Mouse (Mus musculus) mature B cell (primary cell): ENCODE results near the gene Ms4a15.

Experiments
- in situ Hi-C: fragments of 300-500 bp; cut with MboI; formaldehyde crosslinking; loops from 2 replicates; pipeline ENCODE4 v1.14.3; 2019

Gene Ms4a15

DNA sequence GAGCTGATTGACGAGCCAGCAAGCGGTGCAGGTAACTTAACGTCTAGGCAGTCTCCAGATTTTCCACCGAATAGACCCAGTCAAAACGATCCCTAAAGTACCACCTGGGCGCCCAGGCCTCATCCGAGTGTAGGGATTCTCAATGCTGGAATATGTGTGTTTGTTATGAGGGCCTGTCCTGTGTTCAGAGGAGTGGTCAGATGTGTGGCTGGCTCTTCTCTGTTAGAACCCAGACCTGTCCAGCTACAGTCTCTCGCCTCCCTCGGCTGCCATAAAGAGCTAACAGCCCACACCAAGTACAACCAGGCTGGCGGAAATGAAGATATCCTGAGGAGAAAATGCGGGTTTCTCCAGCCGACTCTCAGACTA lies 33.1 kb downstream of the Ms4a15 start:
- in situ Hi-C loops: loop anchor here (10.0 kb wide), 1 partner anchor 245 kb away; no protein-coding TSS in a partner anchor

- in situ Hi-C loops: loop anchor here (10.0 kb wide), 1 partner anchor 245 kb away; no protein-coding TSS in a partner anchor
Measured at GRCm38 (mm10) chr19:10959085-10959977, 33.7 kb downstream of the Ms4a15 start.

GRCm38 (mm10) chr19:10952021-10952939 lies 40.8 kb downstream of the Ms4a15 start:
- in situ Hi-C loops: loop anchor here (10.0 kb wide), 1 partner anchor 237 kb away; no protein-coding TSS in a partner anchor

- in situ Hi-C loops: no loop called here
Measured at GRCm38 (mm10) chr19:10949558-10949957, 43.5 kb downstream of the Ms4a15 start.

GRCm38 (mm10) chr19:10949112-10949511 lies 43.9 kb downstream of the Ms4a15 start, which contains the start of gene Ccdc86:
TSS of gene Ccdc86 (minus strand) at chr19:10949266.
- in situ Hi-C loops: no loop called here

DNA sequence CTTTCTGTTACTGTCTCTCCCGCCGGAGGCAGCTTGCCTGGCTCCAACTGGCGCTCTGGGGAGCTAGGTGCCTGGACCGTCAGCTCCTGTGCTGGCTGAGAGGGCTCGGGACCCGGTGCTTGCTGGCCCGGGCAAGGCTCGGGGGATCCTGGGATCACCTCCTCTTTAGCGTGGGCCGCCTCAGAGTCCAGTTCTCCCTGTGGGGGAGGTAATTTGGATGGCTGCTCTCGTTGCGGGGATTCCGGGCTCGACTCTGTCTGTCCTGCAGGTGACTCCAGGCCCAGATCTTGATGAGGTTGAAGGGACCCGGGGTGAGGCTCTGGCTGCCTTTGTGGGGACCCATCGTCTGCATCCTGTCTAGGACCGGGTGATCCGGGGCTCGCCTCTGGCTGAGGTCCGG lies 44.6 kb downstream of the Ms4a15 start:
- in situ Hi-C loops: no loop called here

DNA sequence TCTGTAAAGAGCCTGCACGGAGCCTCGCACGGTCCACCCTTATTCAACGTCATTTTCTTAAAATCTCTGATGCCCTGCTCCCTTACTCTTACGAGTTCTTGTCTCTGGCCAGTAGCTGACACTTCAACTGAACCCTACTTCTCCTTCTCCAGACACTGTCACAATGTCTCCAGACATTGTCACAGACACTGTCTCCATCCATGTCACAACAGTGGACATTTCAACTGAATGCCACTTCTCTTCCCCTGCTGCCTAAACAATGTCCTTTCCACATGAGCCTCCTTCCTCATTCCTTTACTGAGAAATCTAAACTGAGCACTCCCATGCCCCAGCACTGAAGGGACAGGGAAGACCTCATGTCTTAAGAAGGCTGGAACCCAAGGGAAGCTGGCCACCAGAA lies 45.8 kb downstream of the Ms4a15 start:
- in situ Hi-C loops: no loop called here

GRCm38 (mm10) chr19:10946506-10946905 lies 46.5 kb downstream of the Ms4a15 start:
- in situ Hi-C loops: no loop called here

DNA sequence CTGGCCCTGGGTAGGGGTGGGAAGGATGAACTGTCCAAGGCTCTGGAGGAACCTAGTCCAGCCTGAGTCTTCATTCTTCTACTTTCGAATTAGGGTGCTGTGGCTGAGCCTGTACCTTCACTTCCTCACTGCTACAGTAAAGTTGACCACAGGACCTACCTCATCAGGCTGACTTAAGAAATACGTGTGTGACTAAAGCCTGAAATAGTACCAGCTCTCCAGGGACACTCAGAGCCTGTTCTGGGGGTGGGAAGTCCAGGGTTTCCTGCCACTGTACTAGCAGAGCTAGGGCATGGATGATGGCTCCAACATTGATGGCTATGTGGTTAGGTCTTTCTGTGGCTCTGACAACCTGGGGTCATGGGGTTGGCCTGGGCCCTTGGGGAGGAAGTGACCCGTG lies 49.1 kb downstream of the Ms4a15 start:
- in situ Hi-C loops: no loop called here

- in situ Hi-C loops: no loop called here
Measured at GRCm38 (mm10) chr19:10940801-10941457, 52.1 kb downstream of the Ms4a15 start.

DNA sequence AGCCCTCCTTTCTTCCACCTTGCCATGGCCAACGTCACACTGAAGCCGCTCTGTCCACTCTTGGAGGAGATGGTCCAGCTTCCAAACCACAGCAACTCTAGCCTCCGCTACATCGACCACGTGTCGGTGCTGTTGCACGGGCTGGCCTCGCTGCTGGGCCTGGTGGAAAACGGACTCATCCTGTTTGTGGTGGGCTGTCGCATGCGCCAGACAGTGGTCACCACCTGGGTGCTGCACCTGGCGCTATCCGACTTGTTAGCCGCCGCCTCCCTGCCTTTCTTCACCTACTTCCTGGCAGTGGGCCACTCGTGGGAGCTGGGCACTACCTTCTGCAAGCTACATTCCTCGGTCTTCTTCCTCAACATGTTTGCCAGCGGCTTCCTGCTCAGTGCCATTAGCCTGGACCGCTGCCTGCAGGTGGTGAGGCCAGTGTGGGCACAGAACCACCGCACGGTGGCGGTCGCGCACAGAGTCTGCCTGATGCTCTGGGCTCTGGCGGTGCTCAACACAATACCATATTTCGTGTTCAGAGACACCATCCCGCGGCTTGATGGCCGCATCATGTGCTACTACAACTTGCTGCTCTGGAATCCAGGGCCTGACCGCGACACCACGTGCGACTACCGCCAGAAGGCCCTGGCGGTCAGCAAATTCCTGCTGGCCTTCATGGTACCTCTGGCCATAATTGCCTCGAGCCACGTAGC lies 52.8 kb downstream of the Ms4a15 start:
- in situ Hi-C loops: no loop called here

DNA sequence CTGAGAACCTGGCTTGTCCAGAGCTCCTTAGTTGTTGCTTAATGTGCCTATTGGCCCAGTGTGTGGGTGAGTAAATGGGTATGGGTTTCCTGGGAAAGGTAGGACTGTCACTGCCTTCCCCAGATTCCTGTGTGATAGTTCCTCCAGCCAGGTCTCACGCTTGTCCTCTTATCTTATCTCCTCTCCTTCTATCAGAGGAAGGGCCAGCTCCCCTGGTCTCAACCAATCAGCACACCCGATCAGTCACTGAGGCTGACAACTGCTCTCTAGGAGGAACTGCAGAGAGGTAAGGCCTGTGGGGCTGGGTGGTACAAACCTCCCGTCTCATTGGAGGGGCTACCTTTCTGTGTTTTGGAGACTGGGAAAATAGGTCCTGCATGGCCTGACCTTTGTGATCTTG lies 54.3 kb downstream of the Ms4a15 start:
- in situ Hi-C loops: no loop called here

GRCm38 (mm10) chr19:10937110-10937563 lies 55.9 kb downstream of the Ms4a15 start, which contains the start of gene Ptgdr2:
TSS of gene Ptgdr2 (plus strand) at chr19:10937160.
- in situ Hi-C loops: no loop called here

DNA sequence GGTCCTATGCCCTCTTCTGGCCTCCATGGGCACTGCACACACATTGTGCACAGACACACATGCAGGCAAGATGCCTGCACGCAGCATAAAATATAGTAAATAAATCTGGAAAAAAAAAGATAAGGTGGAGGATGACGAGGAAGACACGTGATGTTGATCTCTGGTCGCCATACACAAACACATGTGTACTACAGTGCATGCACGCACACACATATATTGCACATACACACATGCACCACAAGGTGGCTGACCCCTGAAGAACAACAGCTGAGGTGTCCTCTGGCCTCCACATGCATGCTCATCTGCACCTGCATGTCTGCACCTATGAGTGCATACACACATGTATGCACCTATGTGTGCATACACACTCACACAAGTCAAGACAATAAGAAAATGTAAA lies 57.0 kb downstream of the Ms4a15 start:
- in situ Hi-C loops: no loop called here

DNA sequence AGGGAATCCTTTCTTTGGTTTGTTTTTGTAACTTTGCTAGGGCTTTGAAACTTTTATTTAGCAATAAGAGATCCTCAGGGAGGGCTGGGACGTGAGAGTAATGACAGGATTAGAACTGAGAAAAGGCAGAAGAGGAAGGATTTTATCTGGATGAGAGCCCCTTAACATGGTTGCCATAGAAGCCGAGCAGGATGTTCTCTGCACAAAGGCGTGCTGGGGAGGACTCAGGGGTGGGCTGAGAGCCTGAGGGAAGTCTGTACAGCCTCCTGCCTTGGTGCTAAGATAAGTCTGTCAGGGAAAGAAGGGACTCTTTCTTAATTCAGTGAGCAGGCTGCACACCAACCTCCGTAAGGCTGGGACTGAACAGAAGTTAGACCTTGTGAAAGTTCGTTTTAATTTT lies 58.0 kb downstream of the Ms4a15 start:
- in situ Hi-C loops: no loop called here

DNA sequence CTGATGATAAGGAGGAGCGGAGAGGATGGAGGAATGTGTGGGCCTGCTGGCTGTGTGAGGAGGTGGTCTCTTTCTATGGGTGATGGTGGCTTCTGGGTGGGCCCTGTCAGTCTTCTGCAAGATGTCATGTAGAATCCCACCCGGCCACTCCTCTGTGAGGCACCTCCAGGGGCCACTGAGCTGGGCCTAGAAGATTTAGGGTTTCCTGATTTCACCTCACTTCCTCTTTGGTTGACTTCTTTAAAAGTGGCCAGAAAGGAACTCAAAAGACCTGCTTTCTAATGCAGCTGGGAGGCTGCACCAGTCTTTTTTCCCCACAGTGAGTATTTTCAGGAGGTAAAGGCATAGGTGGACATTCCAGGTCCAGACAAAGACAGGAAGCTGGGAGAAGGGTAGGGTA lies 62.4 kb downstream of the Ms4a15 start:
- in situ Hi-C loops: no loop called here
